Mouse (Mus musculus): ENCODE measurements around the gene Clk4.

Clk4 gene

DNA sequence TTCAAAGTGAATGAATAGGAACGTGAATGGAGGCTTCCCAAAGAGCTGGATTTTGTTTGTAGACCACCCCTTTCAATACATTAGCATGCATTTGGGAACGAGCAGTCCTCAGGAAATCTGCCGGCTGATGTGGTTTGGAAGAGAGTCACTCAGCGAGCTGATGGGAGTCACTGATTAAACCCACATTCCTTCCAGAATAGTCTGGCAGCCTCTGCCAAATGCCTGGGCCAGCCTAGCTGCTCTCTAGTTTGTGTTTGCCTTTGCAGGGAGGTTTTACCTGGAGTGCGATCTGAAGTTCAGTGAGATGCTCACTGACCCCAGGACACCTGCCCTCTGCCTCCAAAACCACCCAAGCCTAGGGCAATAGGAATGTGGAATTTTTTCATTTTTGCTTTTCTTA is 46.8 kb downstream of the Clk4 start:
- no peak for DNase-seq (ENCODE audit: low read depth, low spot score)

DNA sequence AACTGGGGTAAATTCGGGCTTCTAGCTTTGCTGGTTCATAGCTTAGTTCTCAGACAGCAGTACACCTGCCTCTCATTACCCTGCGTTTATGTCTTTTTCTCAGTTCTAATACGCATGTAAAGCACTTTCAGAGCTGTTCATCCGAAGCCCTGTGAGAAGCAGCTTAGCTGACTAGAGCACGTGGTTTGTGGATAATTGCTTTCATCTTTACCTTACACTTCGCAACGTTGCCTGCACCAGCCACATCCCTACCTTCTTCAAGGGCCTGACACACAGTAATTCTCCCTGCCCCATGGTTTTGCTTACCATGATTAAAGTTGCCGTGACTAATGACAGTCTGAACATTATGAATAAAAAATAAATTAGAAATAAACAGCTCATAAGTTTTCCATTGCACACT is 50.3 kb downstream of the Clk4 start:
- no peak for DNase-seq (ENCODE audit: low read depth, low spot score)

DNA sequence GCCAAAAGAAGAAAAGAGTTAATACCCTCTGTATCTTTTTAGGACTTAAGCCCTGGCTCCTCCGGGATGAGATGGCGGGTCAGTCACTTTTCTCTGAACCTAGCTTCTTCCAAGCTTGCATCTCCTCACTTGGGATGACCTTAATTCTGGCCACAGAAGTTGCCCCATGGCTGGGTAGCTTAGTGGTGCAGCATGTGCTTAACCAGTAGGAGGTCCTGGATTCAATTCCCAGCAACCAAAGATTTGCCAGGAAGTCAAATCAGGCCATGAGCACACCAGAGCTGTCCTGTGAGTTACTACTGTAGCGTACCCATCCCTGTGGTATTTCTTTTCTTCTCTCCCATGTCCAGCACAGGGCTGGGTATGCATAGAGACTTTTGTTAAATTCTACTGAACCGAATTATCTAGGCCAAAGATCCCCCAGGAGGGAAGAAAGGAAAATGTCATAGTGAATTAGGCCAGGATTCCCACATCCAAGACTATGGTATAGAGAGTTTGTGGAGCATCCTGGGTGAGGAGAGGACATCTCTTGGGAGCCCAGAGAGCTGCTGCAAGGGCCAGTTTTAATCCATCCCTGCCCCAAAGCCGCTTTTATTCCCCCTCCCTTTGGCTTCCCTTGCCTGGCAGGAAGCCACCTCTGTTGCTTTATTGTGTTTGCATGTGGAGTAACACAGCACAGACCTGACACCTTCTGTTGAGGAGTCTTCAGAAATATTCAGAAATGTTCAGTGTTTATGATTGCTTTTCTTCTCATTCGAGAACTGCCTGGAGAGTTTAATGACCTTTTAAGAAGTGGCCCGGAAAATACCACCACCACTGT is 54.7 kb downstream of the Clk4 start:
- DNase-seq (ENCODE audit: low read depth, low spot score) = no peak

DNA sequence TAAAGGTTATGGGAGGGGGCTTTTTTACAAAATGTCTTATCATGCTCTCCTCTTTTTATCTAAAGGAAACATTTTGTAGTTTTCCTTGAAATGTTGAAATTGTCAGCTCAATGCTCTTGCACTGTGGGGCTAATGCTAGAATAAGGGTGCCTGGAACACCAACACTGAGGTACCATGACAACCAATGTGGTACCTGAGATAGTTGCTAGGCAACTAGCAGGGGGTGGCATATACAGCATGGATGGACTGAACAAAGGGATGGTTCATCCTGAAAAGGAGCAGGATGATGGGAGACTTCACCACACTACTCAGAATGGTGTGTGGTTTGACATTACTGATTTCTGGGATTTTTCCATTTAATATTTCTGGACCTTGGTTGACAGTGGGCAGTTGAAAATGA is 59.1 kb downstream of the Clk4 start:
- no peak for DNase-seq (ENCODE audit: low read depth, low spot score)

DNA sequence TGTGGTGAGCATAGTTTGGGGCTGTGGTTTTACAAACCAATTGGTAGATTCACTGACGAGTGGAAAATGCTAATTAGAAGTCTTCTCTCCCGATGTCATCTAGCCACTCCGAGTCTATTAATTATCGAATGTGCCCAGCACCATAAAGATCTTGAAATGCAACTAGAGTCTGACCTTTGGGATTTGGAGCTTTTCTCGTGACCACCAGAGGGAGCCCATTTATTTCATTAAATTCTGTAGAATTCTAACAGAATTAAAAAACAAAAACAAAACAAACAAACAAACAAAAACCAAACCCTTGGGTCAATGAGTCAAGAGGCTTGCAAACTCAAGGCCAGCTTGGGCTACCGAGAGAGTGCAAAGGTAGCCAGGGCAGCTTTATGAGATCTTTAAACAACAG is 65.4 kb downstream of the Clk4 start:
- no peak for DNase-seq (ENCODE audit: low read depth, low spot score)

- DNase-seq (ENCODE audit: low read depth, low spot score) = no peak
These were observed 66.9 kb downstream of the Clk4 start for GRCm38 (mm10) chr11:51328387-51328942.

DNA sequence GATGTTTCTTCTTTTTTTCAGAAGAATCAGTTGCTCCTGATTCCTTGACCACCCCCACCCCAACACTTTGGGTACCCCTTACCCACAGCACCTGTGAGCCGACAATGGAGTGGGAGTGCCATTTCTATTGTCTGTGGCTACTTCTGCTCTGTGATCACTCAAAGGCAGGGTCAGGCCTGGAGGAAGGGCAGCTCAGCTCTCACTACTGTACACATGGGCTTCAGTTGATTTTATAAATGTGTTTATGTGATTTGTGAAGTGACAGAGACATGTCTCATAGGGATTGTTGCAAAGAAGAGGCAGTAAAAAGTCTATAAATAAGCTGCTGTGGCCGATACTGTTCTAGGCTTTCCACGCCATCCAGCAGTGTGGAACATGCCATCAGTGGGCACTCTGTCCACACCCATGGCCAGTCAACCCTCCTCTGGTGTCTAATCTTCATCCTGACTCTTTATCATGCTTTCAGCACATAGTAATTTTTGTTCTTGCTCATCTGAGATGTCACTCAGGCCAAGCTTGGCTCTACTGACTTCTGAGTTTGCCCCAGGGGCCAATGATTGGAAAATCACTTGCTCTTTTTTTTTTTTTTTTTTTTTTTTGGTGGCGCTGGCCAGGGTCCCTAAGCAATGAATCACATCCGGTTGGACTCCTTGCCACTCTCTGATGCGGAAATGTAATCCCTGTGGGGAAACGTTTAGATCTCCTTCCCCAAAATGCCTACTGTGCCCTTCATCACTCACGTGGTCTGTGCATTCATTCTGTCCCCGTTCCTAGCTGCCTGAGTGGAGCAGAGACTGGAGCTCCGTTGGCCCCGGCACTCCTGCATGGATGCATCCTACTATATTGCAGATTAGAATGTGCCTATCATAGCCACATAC is 68.5 kb downstream of the Clk4 start:
- no peak for DNase-seq (ENCODE audit: low read depth, low spot score)
